Mouse (Mus musculus) activated CD4-positive, CD25-positive, alpha-beta regulatory T cell (primary cell): ENCODE measurements around the gene Gin1. TPM values are rescaled to one million over a fixed set of nuclear protein-coding genes. Genes with fewer than 3 reads are reported as not detected.

ENCODE experiments used
- polyA plus RNA-seq, 2 experiments: library from polyadenylated mRNA; unstranded; fragments of 100-300 nt; shearing (Covaris generic); gene quantifications; one replicate each; pipeline ENCODE4 v1.2.1; 2017

Gin1 gene
- polyA plus RNA-seq, result 10 to 100 TPM; 19.6 to 20.4 TPM

GRCm38 (mm10) chr1:97769904-97770753 lies at the start of gene Gin1, which contains the start of gene Ppip5k2:
Gene Gin1 (plus strand): TSS chr1:97770172.
Gene Ppip5k2 (minus strand): TSS chr1:97770411.

Other genes with a start within 250 kb of the Gin1 start
- 10 to 100 TPM; 28.8 to 47.5 TPM for gene D1Ertd622e, start 108.1 kb upstream of the Gin1 start, polyA plus RNA-seq
- gene Ppip5k2, start 239 bp downstream of the Gin1 start, polyA plus RNA-seq, result 10 to 100 TPM; 45.2 to 46.6 TPM